9 mouse cellular contexts compared by ENCODE assay signal in genomic region chr9:30943341-30943740, GRCm38 (mm10). TPM values are rescaled to one million over a fixed set of nuclear protein-coding genes. Genes with fewer than 3 reads are reported as not detected.
DNase-seq lines count a peak whose midpoint lies in the region; ATAC-seq and TF ChIP-seq lines count a peak whose summit lies in the region.
"Had no signal": no experiment of that assay in that cellular context is flagged by ENCODE, and none has a peak within 500 bp of the region (broad histone marks: within the 10 kb centered on the region; RNA-seq: fewer than 3 reads in every experiment).

No protein-coding gene starts in this region.

- no peaks in the 10 kb centered on the region for H3K79me2 ChIP-seq in liver, adult 2 months (ENCODE audit: control insufficient read depth, insufficient read depth, low read length)

- peak overlapping the region; percentile 12; the same call in 1 of the 2 replicates for H3K4me3 ChIP-seq in liver, adult 2 months (ENCODE audit: insufficient read depth, low read depth, low read length)
- H3K4me3 ChIP-seq in embryonic fibroblast, embryonic 13.5 days (ENCODE audit: insufficient read depth, low read length) = peak overlapping the region; percentile 43
- H3K4me3 ChIP-seq in intestine, embryonic 14.5 days (ENCODE audit: low read depth, low read length) = peak overlapping the region; percentile 59
- H3K4me3 ChIP-seq in neural tube, embryonic 12.5 days = peak overlapping the region; percentile 57

- 5% methylated on average over 14 of the region's 14 CpGs for WGBS in liver, adult 2 months
- WGBS in intestine, embryonic 14.5 days = 0% methylated on average over 14 of the region's 14 CpGs
- WGBS in neural tube, embryonic 12.5 days = 2% methylated on average over 14 of the region's 14 CpGs

- H3K9ac ChIP-seq in liver, adult 2 months (ENCODE audit: low read depth, low read length) = no peak overlapping the region
- H3K9ac ChIP-seq in intestine, embryonic 14.5 days (ENCODE audit: low read length) = peak overlapping the region; percentile 54
- H3K9ac ChIP-seq in neural tube, embryonic 12.5 days = peak overlapping the region; percentile 75

- H3K4me1 ChIP-seq in liver, adult 2 months (ENCODE audit: control insufficient read depth, insufficient read depth, low read length) = no peaks in the 10 kb centered on the region
- H3K4me1 ChIP-seq in embryonic fibroblast, embryonic 13.5 days (ENCODE audit: control insufficient read depth, insufficient read depth, low read length) = no peaks in the 10 kb centered on the region
- H3K4me1 ChIP-seq in intestine, embryonic 14.5 days (replicated peaks; ENCODE audit: control insufficient read depth, insufficient read depth, low read length) = no peaks in the 10 kb centered on the region; the same call in 1 of the 2 replicates
- H3K4me1 ChIP-seq in neural tube, embryonic 12.5 days = peaks cover 12% of the 10 kb centered on the region

- ATAC-seq in intestine, embryonic 14.5 days (replicated peaks; ENCODE audit: low FRiP score, low TSS enrichment, low read depth) = 0 out of 2 replicates have a peak, but pooled peaks have one; percentile 10
- ATAC-seq in neural tube, embryonic 12.5 days (ENCODE audit: low FRiP score, low read depth) = peak; percentile 7; the same call in 1 of the 2 replicates

- peaks cover 7% of the 10 kb centered on the region for H3K27me3 ChIP-seq in liver, adult 2 months (ENCODE audit: control insufficient read depth, insufficient read depth, low read length)
- peaks cover 48% of the 10 kb centered on the region for H3K27me3 ChIP-seq in intestine, embryonic 14.5 days (replicated peaks; ENCODE audit: control insufficient read depth, insufficient read depth, low read length)
- peaks cover 45% of the 10 kb centered on the region for H3K27me3 ChIP-seq in neural tube, embryonic 12.5 days (replicated peaks)

- H3K4me2 ChIP-seq in intestine, embryonic 14.5 days (ENCODE audit: low read length) = peak overlapping the region; percentile 88
- H3K4me2 ChIP-seq in neural tube, embryonic 12.5 days (replicated peaks) = peak overlapping the region; percentile 98

- H3K9me3 ChIP-seq in intestine, embryonic 14.5 days (ENCODE audit: control insufficient read depth, low read length) = no peaks in the 10 kb centered on the region
- H3K9me3 ChIP-seq in neural tube, embryonic 12.5 days = no peaks in the 10 kb centered on the region

- no peak for TF ChIP-seq CTCF in liver, adult 2 months (IDR thresholded peaks at IDR 0.05; ENCODE audit: low read depth, low read length)
- TF ChIP-seq CTCF in embryonic fibroblast, embryonic 13.5 days (IDR thresholded peaks at IDR 0.05; ENCODE audit: borderline replicate concordance, insufficient read depth, low read length) = no peak

- TF ChIP-seq POLR2A in liver, adult 2 months (IDR thresholded peaks at IDR 0.05; ENCODE audit: extremely low read depth, insufficient read depth, low read length) = no peak
- TF ChIP-seq POLR2A in embryonic fibroblast, embryonic 13.5 days (IDR thresholded peaks at IDR 0.05; ENCODE audit: low read depth, low read length) = no peak

- DNase-seq in liver, adult 2 months (ENCODE audit: extremely low read depth, low read depth, low spot score) = no peak
- DNase-seq in liver = no peak
- DNase-seq in intestine, embryonic 14.5 days (ENCODE audit: low spot score) = peak; percentile 75
- no peak for DNase-seq in cerebellum, postnatal 14 days
- DNase-seq in ovary, adult 18-20 months (ENCODE audit: low spot score) = no peak
- no peak for DNase-seq in adrenal gland, adult 8-10 months

- no peak overlapping the region for H3K27ac ChIP-seq in liver, adult 2 months (replicated peaks; ENCODE audit: insufficient read depth, low read depth, low read length)
- H3K27ac ChIP-seq in embryonic fibroblast, embryonic 13.5 days (ENCODE audit: insufficient read depth, low read length) = no peak overlapping the region
- no peak overlapping the region for H3K27ac ChIP-seq in intestine, embryonic 14.5 days (ENCODE audit: low read depth)
- no peak overlapping the region for H3K27ac ChIP-seq in neural tube, embryonic 12.5 days

- no peaks in the 10 kb centered on the region for H3K36me3 ChIP-seq in liver, adult 2 months (ENCODE audit: control insufficient read depth, insufficient read depth, low read length)
- no peaks in the 10 kb centered on the region for H3K36me3 ChIP-seq in intestine, embryonic 14.5 days (ENCODE audit: control insufficient read depth, insufficient read depth, low read length)
- H3K36me3 ChIP-seq in neural tube, embryonic 12.5 days = no peaks in the 10 kb centered on the region

RNA-seq across cellular contexts. Expression of gene Adamts8, which starts 1.0 kb away (rescaled TPM):
- total RNA-seq in liver, adult 2 months (2014; rRNA removed) = 0.07 TPM in 1 of 2 replicates, not detected in the other
- not detected in 2 replicates for polyA plus RNA-seq in liver, adult 2 months (2012; rRNA removed)
- polyA plus RNA-seq in embryonic fibroblast, embryonic 13.5 days (2011; ENCODE audit: insufficient read length, low read depth, missing spikeins) = 0.14 TPM in 1 of 2 replicates, not detected in the other
- polyA plus RNA-seq in intestine, embryonic 14.5 days (2014; fragmentation: Nextera tagmentation; extraction: Ambion mirVana) = 14.6 and 16.3 TPM in 2 replicates
- 1.2 TPM in 2 replicates for polyA plus RNA-seq in neural tube, embryonic 12.5 days (2016; fragmentation: Nextera tagmentation; extraction: Ambion mirVana)
- under 1 TPM; 0.12 to 0.91 (median 0.64) TPM for total RNA-seq in adrenal gland, adult 8-10 months (2022)
- total RNA-seq: neutrophil, adult 5-6 weeks had no signal

RNA-seq across cellular contexts. Expression of gene Adamts15, which starts 21.1 kb away (rescaled TPM):
- 0.37 and 0.67 TPM in 2 replicates for total RNA-seq in liver, adult 2 months (2014; rRNA removed)
- 0.29 and 0.35 TPM in 2 replicates for polyA plus RNA-seq in liver, adult 2 months (2012; rRNA removed)
- polyA plus RNA-seq in embryonic fibroblast, embryonic 13.5 days (2011; ENCODE audit: insufficient read length, low read depth, missing spikeins) = 0.37 and 4.0 TPM in 2 replicates
- polyA plus RNA-seq in intestine, embryonic 14.5 days (2014; fragmentation: Nextera tagmentation; extraction: Ambion mirVana) = 7.3 and 7.8 TPM in 2 replicates
- 8.0 and 8.4 TPM in 2 replicates for polyA plus RNA-seq in neural tube, embryonic 12.5 days (2016; fragmentation: Nextera tagmentation; extraction: Ambion mirVana)
- total RNA-seq in adrenal gland, adult 8-10 months (2022) = 1 to 10 TPM; 3.8 to 8.2 (median 5.1) TPM
- total RNA-seq: neutrophil, adult 5-6 weeks had no signal
